Mouse (Mus musculus) hindbrain, embryonic 12.5 days (tissue): Measurements from ENCODE around the gene Tbx3. TPM values are rescaled to one million over a fixed set of nuclear protein-coding genes. Genes with fewer than 3 reads are reported as not detected.

Source experiments
- ATAC-seq: fragments of 200-750 bp; cut with Nextera tagmentation; 2 replicates; pipeline ENCODE4 v1.8.0; 2017; ENCODE audit warnings: moderate TSS enrichment; ENCODE audit not compliant: low FRiP score
- H3K27ac ChIP-seq: fragments of 300-500 bp; sonication (generic); 2 replicates; pipeline ENCODE4 v1.5.1; 2016; ENCODE audit warnings: mild to moderate bottlenecking
- H3K27me3 ChIP-seq: fragments of 300-500 bp; sonication (generic); 2 replicates; pipeline ENCODE4 v1.6.1; 2016; ENCODE audit warnings: mild to moderate bottlenecking
- H3K36me3 ChIP-seq: fragments of 300-500 bp; sonication (generic); 2 replicates; pipeline ENCODE4 v1.6.1; 2016; ENCODE audit warnings: mild to moderate bottlenecking
- H3K4me1 ChIP-seq: fragments of 300-500 bp; sonication (generic); 2 replicates; pipeline ENCODE4 v1.6.1; 2016
- H3K4me2 ChIP-seq: fragments of 300-500 bp; sonication (generic); replicated peaks from 2 replicates; pipeline ENCODE4 v1.6.1; 2016; ENCODE audit warnings: mild to moderate bottlenecking
- H3K4me3 ChIP-seq: fragments of 300-500 bp; sonication (generic); 2 replicates; pipeline ENCODE4 v1.5.1; 2016; ENCODE audit warnings: mild to moderate bottlenecking
- H3K9ac ChIP-seq: fragments of 300-500 bp; sonication (generic); 2 replicates; pipeline ENCODE4 v1.6.1; 2016; ENCODE audit warnings: mild to moderate bottlenecking, moderate library complexity
- H3K9me3 ChIP-seq: fragments of 300-500 bp; sonication (generic); replicated peaks from 2 replicates; pipeline ENCODE4 v1.6.1; 2016; ENCODE audit warnings: mild to moderate bottlenecking
- WGBS: fragments of 180-500 bp; shearing (Covaris S2); methylation state at CpG from one replicate; pipeline ENCODE4 v1.1.7; 2016; 5-methylcytosine and 5-hydroxymethylcytosine counted together
- polyA plus RNA-seq: library from polyadenylated mRNA; unstranded; fragments of >200 nt; fragmentation: Nextera tagmentation; extraction: Ambion mirVana; gene quantifications from 2 replicates; pipeline ENCODE4 v1.2.1, GENCODE M21; 2016

The Tbx3 gene
- polyA plus RNA-seq, 1 experiment from 2014 or later, result 8.9 TPM

- no peak overlapping the region for H3K9ac ChIP-seq
- no peaks in the 10 kb centered on the region for H3K36me3 ChIP-seq
- H3K4me3 ChIP-seq, result peak overlapping the region; percentile 10; the same call in 1 of the 2 replicates
- no peak for ATAC-seq
- H3K9me3 ChIP-seq, result no peaks in the 10 kb centered on the region
- H3K4me2 ChIP-seq, result no peak overlapping the region
- H3K27me3 ChIP-seq, result peaks cover 92% of the 10 kb centered on the region
- peaks cover 14% of the 10 kb centered on the region for H3K4me1 ChIP-seq
- 5% methylated on average over 22 of the region's 22 CpGs for WGBS
- no peak overlapping the region for H3K27ac ChIP-seq
Measured at GRCm38 (mm10) chr5:119673716-119674605, 3.5 kb downstream of the Tbx3 start.

- Histone ChIP-seq H3K4me3 (no peak overlapping the region), H3K36me3 (no peaks in the 10 kb centered on the region), H3K9ac (no peak overlapping the region), H3K9me3 (no peaks in the 10 kb centered on the region), H3K27ac (no peak overlapping the region), H3K4me1 (peaks cover 9% of the 10 kb centered on the region), H3K27me3 (peaks cover 91% of the 10 kb centered on the region), H3K4me2 (no peak overlapping the region)
- no peak for ATAC-seq
- WGBS, result 4% methylated on average over 12 of the region's 12 CpGs
Measured at GRCm38 (mm10) chr5:119674606-119675330, 4.3 kb downstream of the Tbx3 start.

- Histone ChIP-seq H3K27ac (no peak overlapping the region), H3K9me3 (no peaks in the 10 kb centered on the region), H3K4me2 (no peak overlapping the region), H3K4me3 (no peak overlapping the region), H3K9ac (no peak overlapping the region), H3K27me3 (peaks cover 96% of the 10 kb centered on the region), H3K4me1 (peaks cover 5% of the 10 kb centered on the region; the same call in 1 of the 2 replicates), H3K36me3 (no peaks in the 10 kb centered on the region)
- WGBS, result 0% methylated on average over 2 of the region's 2 CpGs
- no peak for ATAC-seq
Measured at GRCm38 (mm10) chr5:119676245-119676644, 5.8 kb downstream of the Tbx3 start.

GRCm38 (mm10) chr5:119678516-119678915 lies 8.0 kb downstream of the Tbx3 start:
- 16% methylated on average over 5 of the region's 5 CpGs for WGBS
- Histone ChIP-seq H3K9me3 (no peaks in the 10 kb centered on the region), H3K4me1 (peaks cover 5% of the 10 kb centered on the region; the same call in 1 of the 2 replicates), H3K27ac (no peak overlapping the region), H3K4me2 (no peak overlapping the region), H3K36me3 (no peaks in the 10 kb centered on the region), H3K9ac (no peak overlapping the region), H3K4me3 (no peak overlapping the region), H3K27me3 (peaks cover 98% of the 10 kb centered on the region)
- no peak for ATAC-seq

GRCm38 (mm10) chr5:119679084-119679483 lies 8.6 kb downstream of the Tbx3 start:
- no peak overlapping the region for H3K4me3 ChIP-seq
- peaks cover 99% of the 10 kb centered on the region for H3K27me3 ChIP-seq
- no peak overlapping the region for H3K9ac ChIP-seq
- no peak for ATAC-seq
- no peaks in the 10 kb centered on the region for H3K36me3 ChIP-seq
- H3K4me1 ChIP-seq, result peaks cover 5% of the 10 kb centered on the region; the same call in 1 of the 2 replicates
- no peak overlapping the region for H3K27ac ChIP-seq
- H3K9me3 ChIP-seq, result no peaks in the 10 kb centered on the region
- H3K4me2 ChIP-seq, result no peak overlapping the region

- Histone ChIP-seq H3K4me2 (peak overlapping the region; percentile 34; the same call in 1 of the 2 replicates), H3K9ac (no peak overlapping the region), H3K36me3 (no peaks in the 10 kb centered on the region), H3K27me3 (peaks cover 97% of the 10 kb centered on the region), H3K27ac (no peak overlapping the region), H3K4me3 (no peak overlapping the region), H3K9me3 (no peaks in the 10 kb centered on the region), H3K4me1 (peaks cover 5% of the 10 kb centered on the region; the same call in 1 of the 2 replicates)
- WGBS, result 7% methylated on average over 10 of the region's 10 CpGs
- no peak for ATAC-seq
Measured at GRCm38 (mm10) chr5:119679614-119680328, 9.3 kb downstream of the Tbx3 start.

GRCm38 (mm10) chr5:119680329-119681010 lies 10.0 kb downstream of the Tbx3 start:
- no peak for ATAC-seq
- Histone ChIP-seq H3K4me3 (peak overlapping the region; percentile 6; the same call in 1 of the 2 replicates), H3K9ac (no peak overlapping the region), H3K27me3 (peaks cover 97% of the 10 kb centered on the region), H3K36me3 (no peaks in the 10 kb centered on the region), H3K9me3 (no peaks in the 10 kb centered on the region), H3K4me1 (peaks cover 5% of the 10 kb centered on the region; the same call in 1 of the 2 replicates), H3K4me2 (peak overlapping the region; percentile 34), H3K27ac (no peak overlapping the region)
- 2% methylated on average over 62 of the region's 62 CpGs for WGBS

GRCm38 (mm10) chr5:119681011-119681832 lies 10.8 kb downstream of the Tbx3 start:
- peaks cover 97% of the 10 kb centered on the region for H3K27me3 ChIP-seq
- ATAC-seq, result no peak
- no peak overlapping the region for H3K9ac ChIP-seq
- no peak overlapping the region for H3K27ac ChIP-seq
- 2% methylated on average over 8 of the region's 8 CpGs for WGBS
- peak overlapping the region; percentile 34; the same call in 1 of the 2 replicates for H3K4me2 ChIP-seq
- no peaks in the 10 kb centered on the region for H3K9me3 ChIP-seq
- no peak overlapping the region for H3K4me3 ChIP-seq
- H3K4me1 ChIP-seq, result peaks cover 5% of the 10 kb centered on the region; the same call in 1 of the 2 replicates
- H3K36me3 ChIP-seq, result no peaks in the 10 kb centered on the region

- Histone ChIP-seq H3K9ac (no peak overlapping the region), H3K4me3 (no peak overlapping the region), H3K36me3 (no peaks in the 10 kb centered on the region), H3K4me2 (no peak overlapping the region), H3K27ac (no peak overlapping the region), H3K9me3 (no peaks in the 10 kb centered on the region), H3K4me1 (peaks cover 5% of the 10 kb centered on the region; the same call in 1 of the 2 replicates), H3K27me3 (peaks cover 96% of the 10 kb centered on the region)
- no peak for ATAC-seq
- WGBS, result 10% methylated on average over 4 of the region's 4 CpGs
Measured at GRCm38 (mm10) chr5:119681833-119682210, 11.4 kb downstream of the Tbx3 start.

GRCm38 (mm10) chr5:119682646-119683515 lies 12.4 kb downstream of the Tbx3 start:
- H3K27ac ChIP-seq, result no peak overlapping the region

More at GRCm38 (mm10) chr5:119682646-119683515, 12.4 kb downstream of the Tbx3 start:
- Histone ChIP-seq H3K36me3 (no peaks in the 10 kb centered on the region), H3K9me3 (no peaks in the 10 kb centered on the region), H3K27me3 (peaks cover 96% of the 10 kb centered on the region), H3K9ac (no peak overlapping the region), H3K4me2 (peak overlapping the region; percentile 3; the same call in 1 of the 2 replicates), H3K4me3 (0 out of 2 replicates have a peak overlapping the region, but pooled peaks have one; percentile 10), H3K4me1 (peaks cover 7% of the 10 kb centered on the region; the same call in 1 of the 2 replicates)
- 4% methylated on average over 40 of the region's 40 CpGs for WGBS
- no peak for ATAC-seq
